In genomic region chr1:33738281-33738680, GRCm38 (mm10) we compare ENCODE assay signal across 21 mouse cellular contexts. TPM values are rescaled to one million over a fixed set of nuclear protein-coding genes. Genes with fewer than 3 reads are reported as not detected.
DNase-seq lines count a peak whose midpoint lies in the region; ATAC-seq lines count a peak whose summit lies in the region.
"Had no signal": no experiment of that assay in that cellular context is flagged by ENCODE, and none has a peak within 500 bp of the region (broad histone marks: within the 10 kb centered on the region; RNA-seq: fewer than 3 reads in every experiment).

No protein-coding gene starts in this region.

- H3K4me3 ChIP-seq in forebrain, embryonic 14.5 days (ENCODE audit: low read depth, low read length) = no peak overlapping the region
- H3K4me3 ChIP-seq: embryonic facial prominence, embryonic 13.5 days; embryonic facial prominence, embryonic 15.5 days; erythroblast, embryonic 14.5 days; forebrain, embryonic 10.5 days; forebrain, embryonic 12.5 days; forebrain, embryonic 15.5 days had no signal

- H3K9me3 ChIP-seq in forebrain, embryonic 14.5 days (replicated peaks; ENCODE audit: control insufficient read depth, low read length) = no peaks in the 10 kb centered on the region
- H3K9me3 ChIP-seq: embryonic facial prominence, embryonic 13.5 days; embryonic facial prominence, embryonic 15.5 days; forebrain, embryonic 10.5 days; forebrain, embryonic 12.5 days; forebrain, embryonic 15.5 days had no signal

- 92% methylated on average over 11 of the region's 11 CpGs for WGBS in forebrain, embryonic 14.5 days

- no peaks in the 10 kb centered on the region for H3K27me3 ChIP-seq in forebrain, embryonic 14.5 days (replicated peaks; ENCODE audit: control insufficient read depth, insufficient read depth, low read length)
- H3K27me3 ChIP-seq: embryonic facial prominence, embryonic 13.5 days; embryonic facial prominence, embryonic 15.5 days; forebrain, embryonic 12.5 days; forebrain, embryonic 15.5 days had no signal

- no peak overlapping the region for H3K4me2 ChIP-seq in forebrain, embryonic 14.5 days (ENCODE audit: low read length)
- H3K4me2 ChIP-seq: embryonic facial prominence, embryonic 13.5 days; embryonic facial prominence, embryonic 15.5 days; forebrain, embryonic 12.5 days; forebrain, embryonic 15.5 days had no signal

- peak; percentile 64 for DNase-seq in 416B (ENCODE audit: low read depth)
- DNase-seq in forebrain, embryonic 14.5 days (ENCODE audit: low spot score) = no peak
- DNase-seq in left cerebral cortex, postnatal 25 days (ENCODE audit: low spot score in 2 of 2) = no peak
- DNase-seq: adrenal gland, adult 2 months; adrenal gland, postnatal 10 days; adrenal gland, postnatal 25 days; cerebellum, adult 11-12 months; cerebellum, adult 2 months; cerebellum, adult 9-10 months; cerebellum, postnatal 10 days; cerebellum, postnatal 25 days; embryo, embryonic 11 days; forebrain, postnatal 0 days had no signal

- no peaks in the 10 kb centered on the region for H3K4me1 ChIP-seq in forebrain, embryonic 14.5 days (ENCODE audit: control insufficient read depth, insufficient read depth, low read length)
- H3K4me1 ChIP-seq: embryonic facial prominence, embryonic 13.5 days; embryonic facial prominence, embryonic 15.5 days; forebrain, embryonic 10.5 days; forebrain, embryonic 12.5 days; forebrain, embryonic 15.5 days had no signal

- peaks cover 79% of the 10 kb centered on the region for H3K36me3 ChIP-seq in forebrain, embryonic 14.5 days (ENCODE audit: control insufficient read depth, insufficient read depth, low read length)

- intact Hi-C loops in left cerebral cortex, postnatal 25 days (cut with DNase I) = loop anchor here (2.0 kb wide), 2 partner anchors 53 to 65 kb away; no protein-coding TSS in a partner anchor

- H3K27ac ChIP-seq in forebrain, embryonic 14.5 days (ENCODE audit: low read depth, low read length) = no peak overlapping the region
- H3K27ac ChIP-seq: embryonic facial prominence, embryonic 13.5 days; embryonic facial prominence, embryonic 15.5 days; forebrain, embryonic 10.5 days; forebrain, embryonic 12.5 days; forebrain, embryonic 15.5 days had no signal

- peak; percentile 55 for ATAC-seq in granulocyte monocyte progenitor cell, adult 5-6 weeks (replicated peaks; ENCODE audit: poor library complexity, severe bottlenecking)
- peak; percentile 47 for ATAC-seq in megakaryocyte progenitor cell, adult 5-6 weeks (replicated peaks; ENCODE audit: poor library complexity)
- ATAC-seq in forebrain, embryonic 14.5 days = no peak

- no peak overlapping the region for H3K9ac ChIP-seq in forebrain, embryonic 14.5 days (ENCODE audit: low read length)
- H3K9ac ChIP-seq: embryonic facial prominence, embryonic 13.5 days; embryonic facial prominence, embryonic 15.5 days; forebrain, embryonic 12.5 days; forebrain, embryonic 15.5 days; forebrain, postnatal 0 days had no signal

RNA-seq across cellular contexts. Expression of gene Rab23, which starts 18.6 kb away (rescaled TPM):
- total RNA-seq in granulocyte monocyte progenitor cell, adult 5-6 weeks (2014; fragmentation: Nextera tagmentation) = 3.6 and 8.4 TPM in 2 replicates
- 2.3 and 2.4 TPM in 2 replicates for total RNA-seq in granulocyte monocyte progenitor cell, adult 5-6 weeks (2017)
- total RNA-seq in megakaryocyte progenitor cell, adult 5-6 weeks (2015) = 3.3 and 7.1 TPM in 2 replicates
- 1.1 and 3.0 TPM in 2 replicates for total RNA-seq in megakaryocyte progenitor cell, adult 5-6 weeks (2017)
- polyA plus RNA-seq in forebrain, embryonic 14.5 days (2014; fragmentation: Nextera tagmentation; extraction: Ambion mirVana) = 23.7 and 28.2 TPM in 2 replicates
- 10 to 100 TPM; 27.2 to 31.4 TPM for total RNA-seq in left cerebral cortex, postnatal 25 days (2021)

RNA-seq across cellular contexts. Expression of gene Bag2, which starts 19.3 kb away (rescaled TPM):
- 27.4 and 28.0 TPM in 2 replicates for total RNA-seq in granulocyte monocyte progenitor cell, adult 5-6 weeks (2014; fragmentation: Nextera tagmentation)
- total RNA-seq in granulocyte monocyte progenitor cell, adult 5-6 weeks (2017) = 25.5 and 26.5 TPM in 2 replicates
- total RNA-seq in megakaryocyte progenitor cell, adult 5-6 weeks (2015) = 26.9 and 37.3 TPM in 2 replicates
- total RNA-seq in megakaryocyte progenitor cell, adult 5-6 weeks (2017) = 26.0 and 26.3 TPM in 2 replicates
- 23.9 and 28.5 TPM in 2 replicates for polyA plus RNA-seq in forebrain, embryonic 14.5 days (2014; fragmentation: Nextera tagmentation; extraction: Ambion mirVana)
- total RNA-seq in left cerebral cortex, postnatal 25 days (2021) = 10 to 100 TPM; 12.5 to 14.1 TPM
